Mouse (Mus musculus): ENCODE results near the gene Reg2. TPM values are rescaled to one million over a fixed set of nuclear protein-coding genes. Genes with fewer than 3 reads are reported as not detected.
"Not testable (repeated sequence)": the region's sequence is repeated elsewhere in the genome, so short reads cannot be mapped to it uniquely, and the experiment has no call there.

Reg2 gene
- not detected in 2 replicates for polyA plus RNA-seq (2015; fragmentation: Nextera tagmentation; extraction: Ambion mirVana)

GRCm38 (mm10) chr6:78395323-78395722 is at the start of gene Reg2:
Gene Reg2, plus strand, starts transcription at chr6:78395623.
- H3K4me1 ChIP-seq; H3K4me2 ChIP-seq; H3K27ac ChIP-seq (replicated peaks); H3K27me3 ChIP-seq (replicated peaks); H3K9ac ChIP-seq; ATAC-seq (ENCODE audit: extremely low read depth, insufficient number of reproducible peaks, low FRiP score, low TSS enrichment); H3K9me3 ChIP-seq; H3K36me3 ChIP-seq; H3K4me3 ChIP-seq: not testable (repeated sequence)
- 82% methylated on average over 4 of the region's 17 CpGs for WGBS

GRCm38 (mm10) chr6:78361971-78362563 is 33.4 kb upstream of the Reg2 start:
- no peaks in the 10 kb centered on the region for H3K36me3 ChIP-seq
- no peak overlapping the region for H3K9ac ChIP-seq
- ATAC-seq (ENCODE audit: extremely low read depth, insufficient number of reproducible peaks, low FRiP score, low TSS enrichment), result no peak
- 47% methylated on average over 2 of the region's 2 CpGs for WGBS
- H3K4me1 ChIP-seq, result no peaks in the 10 kb centered on the region
- H3K9me3 ChIP-seq, result no peaks in the 10 kb centered on the region
- H3K4me3 ChIP-seq, result no peak overlapping the region
- H3K27me3 ChIP-seq (replicated peaks), result no peaks in the 10 kb centered on the region
- H3K27ac ChIP-seq (replicated peaks), result no peak overlapping the region
- H3K4me2 ChIP-seq, result no peak overlapping the region

GRCm38 (mm10) chr6:78370357-78370756 is 25.1 kb upstream of the Reg2 start, which contains the start of gene Reg3b:
Gene Reg3b, plus strand, starts transcription at chr6:78370657.
- Histone ChIP-seq H3K4me2 (no peak within 1 kb of the TSS), H3K27me3 (replicated peaks) (no peaks in the 10 kb centered on the region), H3K4me3 (no peak within 1 kb of the TSS), H3K36me3 (no peaks in the 10 kb centered on the region), H3K9me3 (no peaks in the 10 kb centered on the region), H3K27ac (replicated peaks) (no peak within 1 kb of the TSS), H3K4me1 (no peaks in the 10 kb centered on the region), H3K9ac (no peak within 1 kb of the TSS)
- WGBS, result 76% methylated on average over 2 of the region's 2 CpGs
- no peak for ATAC-seq (ENCODE audit: extremely low read depth, insufficient number of reproducible peaks, low FRiP score, low TSS enrichment)

- H3K4me2 ChIP-seq, result no peak within 1 kb of the TSS
- no peaks in the 10 kb centered on the region for H3K4me1 ChIP-seq
- 52% methylated on average over 2 of the region's 2 CpGs for WGBS
- no peak for ATAC-seq (ENCODE audit: extremely low read depth, insufficient number of reproducible peaks, low FRiP score, low TSS enrichment)
- no peaks in the 10 kb centered on the region for H3K36me3 ChIP-seq
- H3K27ac ChIP-seq (replicated peaks), result no peak within 1 kb of the TSS
- H3K27me3 ChIP-seq (replicated peaks), result no peaks in the 10 kb centered on the region
- H3K4me3 ChIP-seq, result no peak within 1 kb of the TSS
- H3K9ac ChIP-seq, result no peak within 1 kb of the TSS
- H3K9me3 ChIP-seq, result no peaks in the 10 kb centered on the region
Measured at GRCm38 (mm10) chr6:78378765-78379164, 16.7 kb upstream of the Reg2 start, which contains the start of gene Reg3d. Gene Reg3d, minus strand, starts transcription at chr6:78378865.

- Histone ChIP-seq H3K9me3 (no peaks in the 10 kb centered on the region), H3K36me3 (no peaks in the 10 kb centered on the region), H3K4me1 (no peaks in the 10 kb centered on the region), H3K27me3 (replicated peaks) (no peaks in the 10 kb centered on the region), H3K9ac (no peak within 1 kb of the TSS), H3K27ac (replicated peaks) (no peak within 1 kb of the TSS), H3K4me3 (no peak within 1 kb of the TSS), H3K4me2 (no peak within 1 kb of the TSS)
- no peak for ATAC-seq (ENCODE audit: extremely low read depth, insufficient number of reproducible peaks, low FRiP score, low TSS enrichment)
Measured at GRCm38 (mm10) chr6:78380409-78380808, 15.0 kb upstream of the Reg2 start, which contains the start of gene Reg3a. Gene Reg3a, plus strand, starts transcription at chr6:78380709.

GRCm38 (mm10) chr6:78385609-78386008 is 9.8 kb upstream of the Reg2 start:
- Histone ChIP-seq H3K4me2 (no peak overlapping the region), H3K9me3 (no peaks in the 10 kb centered on the region), H3K27me3 (replicated peaks) (no peaks in the 10 kb centered on the region), H3K4me3 (no peak overlapping the region), H3K9ac (no peak overlapping the region), H3K4me1 (no peaks in the 10 kb centered on the region), H3K27ac (replicated peaks) (no peak overlapping the region), H3K36me3 (no peaks in the 10 kb centered on the region)
- 76% methylated on average over 3 of the region's 3 CpGs for WGBS
- no peak for ATAC-seq (ENCODE audit: extremely low read depth, insufficient number of reproducible peaks, low FRiP score, low TSS enrichment)

- not testable (repeated sequence) for H3K27me3 ChIP-seq (replicated peaks); H3K9ac ChIP-seq; H3K36me3 ChIP-seq; H3K4me1 ChIP-seq; H3K4me3 ChIP-seq; H3K27ac ChIP-seq (replicated peaks); ATAC-seq (ENCODE audit: extremely low read depth, insufficient number of reproducible peaks, low FRiP score, low TSS enrichment); H3K4me2 ChIP-seq; H3K9me3 ChIP-seq
Measured at GRCm38 (mm10) chr6:78422411-78422810, 27.0 kb downstream of the Reg2 start, which contains the start of gene Reg1. Gene Reg1, plus strand, starts transcription at chr6:78422711.

- no peak overlapping the region for H3K4me2 ChIP-seq
- H3K27me3 ChIP-seq (replicated peaks), result no peaks in the 10 kb centered on the region
- H3K4me1 ChIP-seq, result no peaks in the 10 kb centered on the region
- WGBS, result 61% methylated on average over 3 of the region's 3 CpGs
- no peak overlapping the region for H3K9ac ChIP-seq
- no peak overlapping the region for H3K4me3 ChIP-seq
- H3K27ac ChIP-seq (replicated peaks), result no peak overlapping the region
- no peaks in the 10 kb centered on the region for H3K36me3 ChIP-seq
- no peak for ATAC-seq (ENCODE audit: extremely low read depth, insufficient number of reproducible peaks, low FRiP score, low TSS enrichment)
- no peaks in the 10 kb centered on the region for H3K9me3 ChIP-seq
Measured at GRCm38 (mm10) chr6:78425497-78425896, 30.1 kb downstream of the Reg2 start.

- Histone ChIP-seq H3K4me3 (no peak overlapping the region), H3K9me3 (peaks cover 6% of the 10 kb centered on the region; the same call in 1 of the 2 replicates), H3K27me3 (replicated peaks) (no peaks in the 10 kb centered on the region), H3K27ac (replicated peaks) (no peak overlapping the region), H3K4me1 (no peaks in the 10 kb centered on the region), H3K4me2 (no peak overlapping the region), H3K9ac (no peak overlapping the region), H3K36me3 (no peaks in the 10 kb centered on the region)
- ATAC-seq (ENCODE audit: extremely low read depth, insufficient number of reproducible peaks, low FRiP score, low TSS enrichment), result no peak
- WGBS, result 48% methylated on average over 1 of the region's 1 CpGs
Measured at GRCm38 (mm10) chr6:78447202-78447601, 51.8 kb downstream of the Reg2 start.

GRCm38 (mm10) chr6:78448409-78448808 is 53.0 kb downstream of the Reg2 start:
- H3K9ac ChIP-seq, result no peak overlapping the region

GRCm38 (mm10) chr6:78452804-78453203 is 57.4 kb downstream of the Reg2 start:
- no peaks in the 10 kb centered on the region for H3K4me1 ChIP-seq
- no peaks in the 10 kb centered on the region for H3K36me3 ChIP-seq
- H3K9ac ChIP-seq, result no peak overlapping the region
- no peak for ATAC-seq (ENCODE audit: extremely low read depth, insufficient number of reproducible peaks, low FRiP score, low TSS enrichment)
- no peaks in the 10 kb centered on the region for H3K9me3 ChIP-seq
- H3K4me3 ChIP-seq, result no peak overlapping the region
- no peak overlapping the region for H3K4me2 ChIP-seq
- 71% methylated on average over 2 of the region's 2 CpGs for WGBS
- no peak overlapping the region for H3K27ac ChIP-seq (replicated peaks)
- no peaks in the 10 kb centered on the region for H3K27me3 ChIP-seq (replicated peaks)

More at GRCm38 (mm10) chr6:78448409-78448808, 53.0 kb downstream of the Reg2 start:
- ATAC-seq (ENCODE audit: extremely low read depth, insufficient number of reproducible peaks, low FRiP score, low TSS enrichment), result no peak
- Histone ChIP-seq H3K27me3 (replicated peaks) (no peaks in the 10 kb centered on the region), H3K4me1 (no peaks in the 10 kb centered on the region), H3K36me3 (no peaks in the 10 kb centered on the region), H3K9me3 (no peaks in the 10 kb centered on the region), H3K27ac (replicated peaks) (no peak overlapping the region), H3K4me2 (no peak overlapping the region), H3K4me3 (no peak overlapping the region)
